Mouse (Mus musculus) lung, postnatal 36 days (tissue): ENCODE measurements at regions not wholly inside any gene's neighbourhood (a gene's known extent, or its start where the extent isn't known, plus 50 kb on each side); places are given as distances from the start of the nearest gene placed in this dataset.
"Not testable (repeated sequence)": the region's sequence is repeated elsewhere in the genome, so short reads cannot be mapped to it uniquely, and the experiment has no call there.

Experiments
- DNase-seq: peaks from one replicate; pipeline ENCODE4 v3.0.0; 2022; ENCODE audit warnings: mixed read lengths

GRCm38 (mm10) chr1:149129767-149130287, 831.3 kb downstream of the Pla2g4a start:
- DNase-seq, result no peak

- no peak for DNase-seq
These were observed 832.0 kb downstream of the Pla2g4a start for GRCm38 (mm10) chr1:149129138-149129537.

GRCm38 (mm10) chr1:149127709-149128108, 833.4 kb downstream of the Pla2g4a start:
- DNase-seq, result no peak

- no peak for DNase-seq
These were observed 857.7 kb downstream of the Pla2g4a start for GRCm38 (mm10) chr1:149103396-149103795.

GRCm38 (mm10) chr1:149097426-149097825, 863.7 kb downstream of the Pla2g4a start:
- DNase-seq, result no peak

GRCm38 (mm10) chr1:149074681-149075080, 886.4 kb downstream of the Pla2g4a start:
- no peak for DNase-seq

- DNase-seq, result no peak
These were observed 891.5 kb downstream of the Pla2g4a start for GRCm38 (mm10) chr1:149069570-149069969.

GRCm38 (mm10) chr1:149063011-149063410, 898.1 kb downstream of the Pla2g4a start:
- not testable (repeated sequence) for DNase-seq

GRCm38 (mm10) chr1:149038188-149038967, 922.7 kb downstream of the Pla2g4a start:
- DNase-seq, result no peak

GRCm38 (mm10) chr1:149028316-149028715, 932.8 kb downstream of the Pla2g4a start:
- DNase-seq, result no peak

- DNase-seq, result no peak
These were observed 939.4 kb downstream of the Pla2g4a start for GRCm38 (mm10) chr1:149021734-149022133.

GRCm38 (mm10) chr1:149021273-149021672, 939.8 kb downstream of the Pla2g4a start:
- no peak for DNase-seq

- DNase-seq, result no peak
These were observed 946.5 kb downstream of the Pla2g4a start for GRCm38 (mm10) chr1:149014559-149014958.

GRCm38 (mm10) chr1:149010767-149011166, 950.3 kb downstream of the Pla2g4a start:
- DNase-seq, result no peak

GRCm38 (mm10) chr1:149000092-149000491, 961.0 kb downstream of the Pla2g4a start:
- no peak for DNase-seq

- DNase-seq, result no peak
These were observed 967.5 kb downstream of the Pla2g4a start for GRCm38 (mm10) chr1:148993586-148993985.

- no peak for DNase-seq
These were observed 983.7 kb downstream of the Pla2g4a start for GRCm38 (mm10) chr1:148977377-148977776.

GRCm38 (mm10) chr1:148965358-148965757, 995.7 kb downstream of the Pla2g4a start:
- no peak for DNase-seq

- no peak for DNase-seq
These were observed 1026.7 kb downstream of the Pla2g4a start for GRCm38 (mm10) chr1:148934366-148934765.

GRCm38 (mm10) chr1:148924506-148924905, 1036.6 kb downstream of the Pla2g4a start:
- no peak for DNase-seq

GRCm38 (mm10) chr1:148917062-148917461, 1044.0 kb downstream of the Pla2g4a start:
- DNase-seq, result no peak

GRCm38 (mm10) chr1:148912819-148913218, 1048.3 kb downstream of the Pla2g4a start:
- no peak for DNase-seq

GRCm38 (mm10) chr1:148904067-148904466, 1057.0 kb downstream of the Pla2g4a start:
- DNase-seq, result peak; percentile 11

- DNase-seq, result peak; percentile 42
These were observed 1058.0 kb downstream of the Pla2g4a start for GRCm38 (mm10) chr1:148903093-148903492.
